Mouse (Mus musculus): ENCODE measurements around the gene Tbc1d10c. TPM values are rescaled to one million over a fixed set of nuclear protein-coding genes. Genes with fewer than 3 reads are reported as not detected.
A peak's percentile ranks its signal among the peaks of the same experiment; 100 is the strongest.
"Not testable (repeated sequence)": the region's sequence is repeated elsewhere in the genome, so short reads cannot be mapped to it uniquely, and the experiment has no call there.

Tbc1d10c gene
- polyA plus RNA-seq, 1 experiment from 2014 or later = 3.7 TPM

GRCm38 (mm10) chr19:4136463-4136862 is 54.6 kb downstream of the Tbc1d10c start:
- Histone ChIP-seq H3K9me3 (replicated peaks) (no peaks in the 10 kb centered on the region), H3K4me1 (replicated peaks) (peaks cover 38% of the 10 kb centered on the region), H3K4me2 (peak overlapping the region; percentile 43; the same call in 1 of the 2 replicates), H3K9ac (0 out of 2 replicates have a peak overlapping the region, but pooled peaks have one; percentile 23), H3K27me3 (peaks cover 11% of the 10 kb centered on the region; the same call in 1 of the 2 replicates), H3K36me3 (peaks cover 20% of the 10 kb centered on the region), H3K27ac (no peak overlapping the region), H3K4me3 (replicated peaks) (no peak overlapping the region)
- DNase-seq = no peak
- peak; percentile 50 for ATAC-seq (ENCODE audit: low read depth)
- WGBS (ENCODE audit: insufficient replicate concordance) = 73% methylated on average over 5 of the region's 5 CpGs

GRCm38 (mm10) chr19:4135963-4136345 is 55.1 kb downstream of the Tbc1d10c start:
- peaks cover 43% of the 10 kb centered on the region for H3K4me1 ChIP-seq (replicated peaks)
- H3K9ac ChIP-seq; H3K9me3 ChIP-seq (replicated peaks); DNase-seq: not testable (repeated sequence)
- 18% methylated on average over 8 of the region's 8 CpGs for WGBS (ENCODE audit: insufficient replicate concordance)
- ATAC-seq (ENCODE audit: low read depth) = peak; percentile 57
- H3K27ac ChIP-seq = peak overlapping the region; percentile 34; the same call in 1 of the 2 replicates
- peaks cover 11% of the 10 kb centered on the region; the same call in 1 of the 2 replicates for H3K27me3 ChIP-seq
- H3K4me3 ChIP-seq (replicated peaks) = peak overlapping the region; percentile 33; the same call in 1 of the 2 replicates
- H3K36me3 ChIP-seq = peaks cover 26% of the 10 kb centered on the region
- H3K4me2 ChIP-seq = peak overlapping the region; percentile 43

GRCm38 (mm10) chr19:4135229-4135962 is 55.7 kb downstream of the Tbc1d10c start:
- not testable (repeated sequence) for H3K9ac ChIP-seq; H3K9me3 ChIP-seq (replicated peaks); ATAC-seq (ENCODE audit: low read depth); H3K4me3 ChIP-seq (replicated peaks); DNase-seq
- Histone ChIP-seq H3K36me3 (peaks cover 26% of the 10 kb centered on the region), H3K4me2 (peak overlapping the region; percentile 43), H3K27ac (peak overlapping the region; percentile 67), H3K27me3 (peaks cover 11% of the 10 kb centered on the region; the same call in 1 of the 2 replicates), H3K4me1 (replicated peaks) (peaks cover 49% of the 10 kb centered on the region)
- WGBS (ENCODE audit: insufficient replicate concordance) = 79% methylated on average over 6 of the region's 6 CpGs

- Histone ChIP-seq H3K4me3 (replicated peaks) (no peak overlapping the region), H3K27me3 (peaks cover 7% of the 10 kb centered on the region; the same call in 1 of the 2 replicates), H3K4me1 (replicated peaks) (peaks cover 58% of the 10 kb centered on the region), H3K36me3 (peaks cover 32% of the 10 kb centered on the region), H3K9ac (no peak overlapping the region), H3K9me3 (replicated peaks) (no peaks in the 10 kb centered on the region), H3K27ac (0 out of 2 replicates have a peak overlapping the region, but pooled peaks have one; percentile 67), H3K4me2 (no peak overlapping the region)
- whole genome bisulfite sequencing (ENCODE audit: insufficient replicate concordance) = 92% methylated on average over 4 of the region's 4 CpGs
- DNase-seq (no peak), ATAC-seq (ENCODE audit: low read depth) (no peak)
These were observed 56.7 kb downstream of the Tbc1d10c start for GRCm38 (mm10) chr19:4134354-4134753.

Small RNA genes within 50 kb of the gene (microRNA-seq; reads per million reads assigned to microRNA genes)
- gene Gm26115 = not detected

Other genes with a start within 250 kb of the Tbc1d10c start
- not detected in 2 replicates for gene Aldh3b3, start 232.6 kb downstream of the Tbc1d10c start, polyA plus RNA-seq (2015; fragmentation: Nextera tagmentation; extraction: Ambion mirVana)
- 0.30 and 0.45 TPM in 2 replicates for gene Aldh3b2, start 219.0 kb downstream of the Tbc1d10c start, polyA plus RNA-seq (2015; fragmentation: Nextera tagmentation; extraction: Ambion mirVana)
- gene Acy3, start 204.7 kb downstream of the Tbc1d10c start, polyA plus RNA-seq (2015; fragmentation: Nextera tagmentation; extraction: Ambion mirVana) = 9.5 and 10.2 TPM in 2 replicates
- 0.47 and 0.54 TPM in 2 replicates for gene Tbx10, start 198.5 kb downstream of the Tbc1d10c start, polyA plus RNA-seq (2015; fragmentation: Nextera tagmentation; extraction: Ambion mirVana)
- 13.8 and 15.9 TPM in 2 replicates for gene Nudt8, start 190.7 kb downstream of the Tbc1d10c start, polyA plus RNA-seq (2015; fragmentation: Nextera tagmentation; extraction: Ambion mirVana)
- gene Gm49405, start 190.7 kb downstream of the Tbc1d10c start, polyA plus RNA-seq (2015; fragmentation: Nextera tagmentation; extraction: Ambion mirVana) = 0.55 and 0.59 TPM in 2 replicates
- gene Doc2g, start 188.0 kb downstream of the Tbc1d10c start, polyA plus RNA-seq (2015; fragmentation: Nextera tagmentation; extraction: Ambion mirVana) = 0.80 and 0.82 TPM in 2 replicates
- gene Ndufv1, start 178.5 kb downstream of the Tbc1d10c start, polyA plus RNA-seq (2015; fragmentation: Nextera tagmentation; extraction: Ambion mirVana) = 171 and 174 TPM in 2 replicates
- gene Gstp1, start 153.3 kb downstream of the Tbc1d10c start, polyA plus RNA-seq (2015; fragmentation: Nextera tagmentation; extraction: Ambion mirVana) = 629 and 652 TPM in 2 replicates
- 7.7 and 11.2 TPM in 2 replicates for gene Gstp2, start 145.3 kb downstream of the Tbc1d10c start, polyA plus RNA-seq (2015; fragmentation: Nextera tagmentation; extraction: Ambion mirVana)
- gene Gstp3, start 131.7 kb downstream of the Tbc1d10c start, polyA plus RNA-seq (2015; fragmentation: Nextera tagmentation; extraction: Ambion mirVana) = 28.0 and 28.3 TPM in 2 replicates
- gene Cabp2, start 109.7 kb downstream of the Tbc1d10c start, polyA plus RNA-seq (2015; fragmentation: Nextera tagmentation; extraction: Ambion mirVana) = 0.43 and 0.67 TPM in 2 replicates
- gene Cdk2ap2, start 94.1 kb downstream of the Tbc1d10c start, polyA plus RNA-seq (2015; fragmentation: Nextera tagmentation; extraction: Ambion mirVana) = 94.3 and 94.7 TPM in 2 replicates
- gene Pitpnm1, start 91.3 kb downstream of the Tbc1d10c start, polyA plus RNA-seq (2015; fragmentation: Nextera tagmentation; extraction: Ambion mirVana) = 2.8 and 3.1 TPM in 2 replicates
- 37.7 and 38.9 TPM in 2 replicates for gene Aip, start 65.4 kb downstream of the Tbc1d10c start, polyA plus RNA-seq (2015; fragmentation: Nextera tagmentation; extraction: Ambion mirVana)
- 0.02 TPM in 1 of 2 replicates, not detected in the other for gene Gpr152, start 51.5 kb downstream of the Tbc1d10c start, polyA plus RNA-seq (2015; fragmentation: Nextera tagmentation; extraction: Ambion mirVana)
- gene Cabp4, start 47.3 kb downstream of the Tbc1d10c start, polyA plus RNA-seq (2015; fragmentation: Nextera tagmentation; extraction: Ambion mirVana) = 0.07 and 0.13 TPM in 2 replicates
- 70.7 and 72.6 TPM in 2 replicates for gene Coro1b, start 42.7 kb downstream of the Tbc1d10c start, polyA plus RNA-seq (2015; fragmentation: Nextera tagmentation; extraction: Ambion mirVana)
- gene Ptprcap, start 37.7 kb downstream of the Tbc1d10c start, polyA plus RNA-seq (2015; fragmentation: Nextera tagmentation; extraction: Ambion mirVana) = 18.8 and 21.3 TPM in 2 replicates
- 30.0 and 34.2 TPM in 2 replicates for gene Rps6kb2, start 27.9 kb downstream of the Tbc1d10c start, polyA plus RNA-seq (2015; fragmentation: Nextera tagmentation; extraction: Ambion mirVana)
- gene Carns1, start 15.8 kb downstream of the Tbc1d10c start, polyA plus RNA-seq (2015; fragmentation: Nextera tagmentation; extraction: Ambion mirVana) = 0.38 and 0.43 TPM in 2 replicates
- gene Ppp1ca, start 781 bp upstream of the Tbc1d10c start, polyA plus RNA-seq (2015; fragmentation: Nextera tagmentation; extraction: Ambion mirVana) = 517 and 527 TPM in 2 replicates
- gene Rad9a, start 10.4 kb upstream of the Tbc1d10c start, polyA plus RNA-seq (2015; fragmentation: Nextera tagmentation; extraction: Ambion mirVana) = 17.4 and 20.7 TPM in 2 replicates
- 0.35 and 0.46 TPM in 2 replicates for gene Clcf1, start 23.0 kb upstream of the Tbc1d10c start, polyA plus RNA-seq (2015; fragmentation: Nextera tagmentation; extraction: Ambion mirVana)
- not detected in 2 replicates for gene AC109138.7, start 23.1 kb upstream of the Tbc1d10c start, polyA plus RNA-seq (2015; fragmentation: Nextera tagmentation; extraction: Ambion mirVana)
- 8.3 and 12.3 TPM in 2 replicates for gene Pold4, start 40.6 kb upstream of the Tbc1d10c start, polyA plus RNA-seq (2015; fragmentation: Nextera tagmentation; extraction: Ambion mirVana)
- gene Ssh3, start 77.9 kb upstream of the Tbc1d10c start, polyA plus RNA-seq (2015; fragmentation: Nextera tagmentation; extraction: Ambion mirVana) = 1.3 and 1.7 TPM in 2 replicates
- 0.57 and 0.74 TPM in 2 replicates for gene Ankrd13d, start 91.9 kb upstream of the Tbc1d10c start, polyA plus RNA-seq (2015; fragmentation: Nextera tagmentation; extraction: Ambion mirVana)
- gene Grk2, start 114.9 kb upstream of the Tbc1d10c start, polyA plus RNA-seq (2015; fragmentation: Nextera tagmentation; extraction: Ambion mirVana) = 10.1 and 10.3 TPM in 2 replicates
- 10.9 and 15.4 TPM in 2 replicates for gene Kdm2a, start 207.0 kb upstream of the Tbc1d10c start, polyA plus RNA-seq (2015; fragmentation: Nextera tagmentation; extraction: Ambion mirVana)
- gene Rhod, start 248.1 kb upstream of the Tbc1d10c start, polyA plus RNA-seq (2015; fragmentation: Nextera tagmentation; extraction: Ambion mirVana) = 6.5 and 6.7 TPM in 2 replicates